Mouse (Mus musculus): Measurements from ENCODE around the gene Cobll1. TPM values are rescaled to one million over a fixed set of nuclear protein-coding genes. Genes with fewer than 3 reads are reported as not detected.
A peak's percentile ranks its signal among the peaks of the same experiment; 100 is the strongest.

The Cobll1 gene
- polyA plus RNA-seq, 1 experiment from 2014 or later = 14.2 TPM

- no peak overlapping the region for H3K4me2 ChIP-seq (replicated peaks; ENCODE audit: low read depth)
- ATAC-seq = no peak
- H3K27me3 ChIP-seq (replicated peaks; ENCODE audit: control insufficient read depth, insufficient read depth, low read length) = no peaks in the 10 kb centered on the region
- no peaks in the 10 kb centered on the region; the same call in 1 of the 2 replicates for H3K36me3 ChIP-seq (ENCODE audit: control insufficient read depth, insufficient read depth)
- H3K9ac ChIP-seq (ENCODE audit: low read depth, low read length) = no peak overlapping the region
- no peak for TF ChIP-seq CTCF (IDR thresholded peaks at IDR 0.05; ENCODE audit: low read depth)
- H3K27ac ChIP-seq (ENCODE audit: low read depth, low read length) = no peak overlapping the region
- H3K4me3 ChIP-seq (ENCODE audit: low read depth, low read length) = no peak overlapping the region
- no peaks in the 10 kb centered on the region for H3K9me3 ChIP-seq (ENCODE audit: control insufficient read depth)
- WGBS = 60% methylated on average over 9 of the region's 9 CpGs
- 0 out of 2 replicates have a peak, but pooled peaks cover 18% of the 10 kb centered on the region for H3K4me1 ChIP-seq (replicated peaks; ENCODE audit: control insufficient read depth, insufficient read depth, low read length)
Measured at GRCm38 (mm10) chr2:65195233-65196010, 43.8 kb downstream of the Cobll1 start.

- Histone ChIP-seq H3K27me3 (replicated peaks; ENCODE audit: control insufficient read depth, insufficient read depth, low read length) (no peaks in the 10 kb centered on the region), H3K36me3 (ENCODE audit: control insufficient read depth, insufficient read depth) (no peaks in the 10 kb centered on the region), H3K9me3 (ENCODE audit: control insufficient read depth) (no peaks in the 10 kb centered on the region), H3K27ac (ENCODE audit: low read depth, low read length) (no peak overlapping the region), H3K4me1 (replicated peaks; ENCODE audit: control insufficient read depth, insufficient read depth, low read length) (0 out of 2 replicates have a peak, but pooled peaks cover 18% of the 10 kb centered on the region), H3K4me2 (replicated peaks; ENCODE audit: low read depth) (no peak overlapping the region), H3K9ac (ENCODE audit: low read depth, low read length) (no peak overlapping the region), H3K4me3 (ENCODE audit: low read depth, low read length) (no peak overlapping the region)
- no peak for ATAC-seq
- no peak for TF ChIP-seq CTCF (IDR thresholded peaks at IDR 0.05; ENCODE audit: low read depth)
- 71% methylated on average over 12 of the region's 12 CpGs for WGBS
Measured at GRCm38 (mm10) chr2:65193091-65193795, 46.0 kb downstream of the Cobll1 start.

GRCm38 (mm10) chr2:65191398-65191797 lies 47.8 kb downstream of the Cobll1 start:
- Histone ChIP-seq H3K4me1 (replicated peaks; ENCODE audit: control insufficient read depth, insufficient read depth, low read length) (0 out of 2 replicates have a peak, but pooled peaks cover 18% of the 10 kb centered on the region), H3K4me2 (replicated peaks; ENCODE audit: low read depth) (no peak overlapping the region), H3K4me3 (ENCODE audit: low read depth, low read length) (no peak overlapping the region), H3K9me3 (ENCODE audit: control insufficient read depth) (no peaks in the 10 kb centered on the region), H3K27ac (ENCODE audit: low read depth, low read length) (no peak overlapping the region), H3K27me3 (replicated peaks; ENCODE audit: control insufficient read depth, insufficient read depth, low read length) (no peaks in the 10 kb centered on the region), H3K36me3 (ENCODE audit: control insufficient read depth, insufficient read depth) (no peaks in the 10 kb centered on the region), H3K9ac (ENCODE audit: low read depth, low read length) (no peak overlapping the region)
- no peak for TF ChIP-seq CTCF (IDR thresholded peaks at IDR 0.05; ENCODE audit: low read depth)
- WGBS = 17% methylated on average over 7 of the region's 7 CpGs
- ATAC-seq = peak; percentile 73; the same call in 1 of the 2 replicates

GRCm38 (mm10) chr2:65189346-65189745 lies 49.9 kb downstream of the Cobll1 start:
- H3K27ac ChIP-seq (ENCODE audit: low read depth, low read length) = no peak overlapping the region
- no peaks in the 10 kb centered on the region for H3K9me3 ChIP-seq (ENCODE audit: control insufficient read depth)
- H3K27me3 ChIP-seq (replicated peaks; ENCODE audit: control insufficient read depth, insufficient read depth, low read length) = no peaks in the 10 kb centered on the region
- H3K9ac ChIP-seq (ENCODE audit: low read depth, low read length) = no peak overlapping the region
- 40% methylated on average over 7 of the region's 7 CpGs for WGBS
- H3K4me1 ChIP-seq (replicated peaks; ENCODE audit: control insufficient read depth, insufficient read depth, low read length) = peaks cover 26% of the 10 kb centered on the region; the same call in 1 of the 2 replicates
- H3K36me3 ChIP-seq (ENCODE audit: control insufficient read depth, insufficient read depth) = no peaks in the 10 kb centered on the region
- peak; percentile 22; the same call in 1 of the 2 replicates for ATAC-seq
- H3K4me3 ChIP-seq (ENCODE audit: low read depth, low read length) = no peak overlapping the region
- no peak for TF ChIP-seq CTCF (IDR thresholded peaks at IDR 0.05; ENCODE audit: low read depth)
- no peak overlapping the region for H3K4me2 ChIP-seq (replicated peaks; ENCODE audit: low read depth)

GRCm38 (mm10) chr2:65188585-65188984 lies 50.6 kb downstream of the Cobll1 start:
- TF ChIP-seq CTCF (IDR thresholded peaks at IDR 0.05; ENCODE audit: low read depth) = no peak
- Histone ChIP-seq H3K27me3 (replicated peaks; ENCODE audit: control insufficient read depth, insufficient read depth, low read length) (no peaks in the 10 kb centered on the region), H3K4me1 (replicated peaks; ENCODE audit: control insufficient read depth, insufficient read depth, low read length) (peaks cover 26% of the 10 kb centered on the region; the same call in 1 of the 2 replicates), H3K4me2 (replicated peaks; ENCODE audit: low read depth) (no peak overlapping the region), H3K27ac (ENCODE audit: low read depth, low read length) (no peak overlapping the region), H3K4me3 (ENCODE audit: low read depth, low read length) (no peak overlapping the region), H3K36me3 (ENCODE audit: control insufficient read depth, insufficient read depth) (no peaks in the 10 kb centered on the region), H3K9me3 (ENCODE audit: control insufficient read depth) (no peaks in the 10 kb centered on the region), H3K9ac (ENCODE audit: low read depth, low read length) (no peak overlapping the region)
- WGBS = 39% methylated on average over 6 of the region's 6 CpGs
- ATAC-seq = no peak

- no peak for TF ChIP-seq CTCF (IDR thresholded peaks at IDR 0.05; ENCODE audit: low read depth)
- H3K27me3 ChIP-seq (replicated peaks; ENCODE audit: control insufficient read depth, insufficient read depth, low read length) = no peaks in the 10 kb centered on the region
- no peaks in the 10 kb centered on the region for H3K9me3 ChIP-seq (ENCODE audit: control insufficient read depth)
- no peak overlapping the region for H3K4me3 ChIP-seq (ENCODE audit: low read depth, low read length)
- H3K36me3 ChIP-seq (ENCODE audit: control insufficient read depth, insufficient read depth) = no peaks in the 10 kb centered on the region
- H3K4me1 ChIP-seq (replicated peaks; ENCODE audit: control insufficient read depth, insufficient read depth, low read length) = peaks cover 20% of the 10 kb centered on the region; the same call in 1 of the 2 replicates
- H3K9ac ChIP-seq (ENCODE audit: low read depth, low read length) = no peak overlapping the region
- no peak for ATAC-seq
- no peak overlapping the region for H3K27ac ChIP-seq (ENCODE audit: low read depth, low read length)
- H3K4me2 ChIP-seq (replicated peaks; ENCODE audit: low read depth) = no peak overlapping the region
Measured at GRCm38 (mm10) chr2:65187652-65188051, 51.6 kb downstream of the Cobll1 start.
